Mouse (Mus musculus) intestine, embryonic 16.5 days (tissue): ENCODE data around the gene Cysrt1. TPM values are rescaled to one million over a fixed set of nuclear protein-coding genes. Genes with fewer than 3 reads are reported as not detected.
A peak's percentile ranks its signal among the peaks of the same experiment; 100 is the strongest.

ENCODE experiments used
- ATAC-seq: fragments of 200-750 bp; cut with Nextera tagmentation; 2 replicates; pipeline ENCODE4 v1.8.0; 2017; ENCODE audit warnings: moderate TSS enrichment, moderate library complexity
- H3K27ac ChIP-seq: fragments of 300-500 bp; sonication (generic); 2 replicates; pipeline ENCODE4 v1.5.1; 2014; ENCODE audit warnings: mild to moderate bottlenecking, low read length
- H3K27me3 ChIP-seq: fragments of 300-500 bp; sonication (generic); replicated peaks from 2 replicates; pipeline ENCODE4 v1.6.1; 2014; ENCODE audit warnings: low read length, control low read depth, mixed read lengths; ENCODE audit not compliant: control insufficient read depth, insufficient read depth
- H3K36me3 ChIP-seq: fragments of 300-500 bp; sonication (generic); 2 replicates; pipeline ENCODE4 v1.6.1; 2014; ENCODE audit warnings: low read length, control low read depth; ENCODE audit not compliant: control insufficient read depth, insufficient read depth
- H3K4me1 ChIP-seq: fragments of 300-500 bp; sonication (generic); 2 replicates; pipeline ENCODE4 v1.6.1; 2014; ENCODE audit warnings: low read length, control low read depth, mixed read lengths; ENCODE audit not compliant: control insufficient read depth, insufficient read depth
- H3K4me2 ChIP-seq: fragments of 300-500 bp; sonication (generic); 2 replicates; pipeline ENCODE4 v1.6.1; 2014; ENCODE audit warnings: low read depth, low read length, control low read depth
- H3K4me3 ChIP-seq: fragments of 300-500 bp; sonication (generic); 2 replicates; pipeline ENCODE4 v1.5.1; 2014; ENCODE audit warnings: mild to moderate bottlenecking, low read length
- H3K9ac ChIP-seq: fragments of 300-500 bp; sonication (generic); 2 replicates; pipeline ENCODE4 v1.6.1; 2014; ENCODE audit warnings: low read depth, low read length
- H3K9me3 ChIP-seq: fragments of 300-500 bp; sonication (generic); 2 replicates; pipeline ENCODE4 v1.6.1; 2016; ENCODE audit warnings: low read length, control low read depth; ENCODE audit not compliant: control insufficient read depth
- WGBS: fragments of 180-500 bp; shearing (Covaris S2); extraction: QIAGEN DNeasy Blood & Tissue Kit; methylation state at CpG from one replicate; pipeline ENCODE4 v1.1.7; 2014; 5-methylcytosine and 5-hydroxymethylcytosine counted together
- polyA plus RNA-seq: library from polyadenylated mRNA; unstranded; fragments of >200 nt; fragmentation: Nextera tagmentation; extraction: Ambion mirVana; gene quantifications from 2 replicates; pipeline ENCODE4 v1.2.1, GENCODE M21; 2015

Cysrt1 gene
- polyA plus RNA-seq, 1 experiment from 2014 or later, result 3.3 TPM

- Histone ChIP-seq H3K9me3 (no peaks in the 10 kb centered on the region), H3K9ac (peak overlapping the region; percentile 17; the same call in 1 of the 2 replicates), H3K4me3 (no peak overlapping the region), H3K36me3 (peaks cover 7% of the 10 kb centered on the region), H3K27ac (peak overlapping the region; percentile 80), H3K27me3 (peaks cover 30% of the 10 kb centered on the region), H3K4me2 (no peak overlapping the region; the same call in 1 of the 2 replicates), H3K4me1 (peaks cover 21% of the 10 kb centered on the region)
- ATAC-seq, result peak; percentile 51
- WGBS, result 37% methylated on average over 1 of the region's 1 CpGs
Observed at GRCm38 (mm10) chr2:25286314-25286713, 44.1 kb upstream of the Cysrt1 start.

- Histone ChIP-seq H3K27ac (peak overlapping the region; percentile 80), H3K27me3 (peaks cover 22% of the 10 kb centered on the region), H3K9me3 (no peaks in the 10 kb centered on the region), H3K9ac (no peak overlapping the region), H3K36me3 (peaks cover 7% of the 10 kb centered on the region), H3K4me2 (no peak overlapping the region), H3K4me1 (peaks cover 21% of the 10 kb centered on the region), H3K4me3 (no peak overlapping the region)
- ATAC-seq, result 0 out of 2 replicates have a peak, but pooled peaks have one; percentile 6
- 73% methylated on average over 2 of the region's 2 CpGs for WGBS
Observed at GRCm38 (mm10) chr2:25285551-25285950, 43.3 kb upstream of the Cysrt1 start.

GRCm38 (mm10) chr2:25278928-25279882, 37.0 kb upstream of the Cysrt1 start:
- Histone ChIP-seq H3K9ac (no peak overlapping the region), H3K27me3 (no peaks in the 10 kb centered on the region), H3K36me3 (peaks cover 22% of the 10 kb centered on the region), H3K9me3 (no peaks in the 10 kb centered on the region), H3K4me3 (no peak overlapping the region), H3K4me2 (no peak overlapping the region), H3K27ac (no peak overlapping the region), H3K4me1 (no peaks in the 10 kb centered on the region)
- ATAC-seq, result no peak
- 60% methylated on average over 13 of the region's 13 CpGs for WGBS

- peaks cover 23% of the 10 kb centered on the region for H3K4me1 ChIP-seq
- H3K9me3 ChIP-seq, result no peaks in the 10 kb centered on the region
- peak overlapping the region; percentile 92 for H3K4me3 ChIP-seq
- H3K27ac ChIP-seq, result peak overlapping the region; percentile 41
- ATAC-seq, result no peak
- peaks cover 22% of the 10 kb centered on the region for H3K36me3 ChIP-seq
- no peaks in the 10 kb centered on the region for H3K27me3 ChIP-seq
- peak overlapping the region; percentile 94 for H3K9ac ChIP-seq
- 32% methylated on average over 16 of the region's 16 CpGs for WGBS
- H3K4me2 ChIP-seq, result peak overlapping the region; percentile 91
Observed at GRCm38 (mm10) chr2:25273010-25273409, 30.8 kb upstream of the Cysrt1 start.

- Histone ChIP-seq H3K9me3 (no peaks in the 10 kb centered on the region), H3K36me3 (peaks cover 17% of the 10 kb centered on the region), H3K4me3 (peak overlapping the region; percentile 92), H3K27me3 (no peaks in the 10 kb centered on the region), H3K4me1 (peaks cover 26% of the 10 kb centered on the region), H3K27ac (peak overlapping the region; percentile 41), H3K9ac (peak overlapping the region; percentile 94), H3K4me2 (peak overlapping the region; percentile 91)
- 0% methylated on average over 29 of the region's 29 CpGs for WGBS
- ATAC-seq, result peak; percentile 67
Observed at GRCm38 (mm10) chr2:25272515-25272914, 30.3 kb upstream of the Cysrt1 start.

- WGBS, result under 1% methylated on average over 54 of the region's 55 CpGs
- H3K4me1 ChIP-seq, result peaks cover 32% of the 10 kb centered on the region
- H3K27me3 ChIP-seq, result no peaks in the 10 kb centered on the region
- peak within 1 kb of the TSS; percentile 91 for H3K4me2 ChIP-seq
- peak within 1 kb of the TSS; percentile 94 for H3K9ac ChIP-seq
- H3K9me3 ChIP-seq, result no peaks in the 10 kb centered on the region
- H3K4me3 ChIP-seq, result peak within 1 kb of the TSS; percentile 92
- H3K27ac ChIP-seq, result peak within 1 kb of the TSS; percentile 85
- peaks cover 16% of the 10 kb centered on the region for H3K36me3 ChIP-seq
- peak; percentile 95 for ATAC-seq
Observed at GRCm38 (mm10) chr2:25271827-25272511, 29.7 kb upstream of the Cysrt1 start, which contains the start of the genes Ssna1 and Anapc2. Ssna1 (minus strand) TSS chr2:25272438. Anapc2 (plus strand) TSS chr2:25272478.

GRCm38 (mm10) chr2:25267746-25268309, 25.6 kb upstream of the Cysrt1 start:
- 78% methylated on average over 4 of the region's 4 CpGs for WGBS
- no peak for ATAC-seq
- Histone ChIP-seq H3K27me3 (peaks cover 5% of the 10 kb centered on the region; the same call in 1 of the 2 replicates), H3K9me3 (no peaks in the 10 kb centered on the region), H3K9ac (peak overlapping the region; percentile 87; the same call in 1 of the 2 replicates), H3K4me3 (peak overlapping the region; percentile 93; the same call in 1 of the 2 replicates), H3K27ac (peak overlapping the region; percentile 96), H3K36me3 (peaks cover 11% of the 10 kb centered on the region), H3K4me2 (peak overlapping the region; percentile 96; the same call in 1 of the 2 replicates), H3K4me1 (peaks cover 52% of the 10 kb centered on the region)

- H3K9me3 ChIP-seq, result no peaks in the 10 kb centered on the region
- H3K9ac ChIP-seq, result peak overlapping the region; percentile 87
- peaks cover 11% of the 10 kb centered on the region for H3K36me3 ChIP-seq
- ATAC-seq, result no peak; the same call in 1 of the 2 replicates
- H3K27ac ChIP-seq, result peak overlapping the region; percentile 96
- peaks cover 51% of the 10 kb centered on the region for H3K4me1 ChIP-seq
- H3K27me3 ChIP-seq, result peaks cover 5% of the 10 kb centered on the region; the same call in 1 of the 2 replicates
- H3K4me2 ChIP-seq, result peak overlapping the region; percentile 96
- peak overlapping the region; percentile 93 for H3K4me3 ChIP-seq
Observed at GRCm38 (mm10) chr2:25267241-25267640, 25.0 kb upstream of the Cysrt1 start.
